Mouse (Mus musculus): ENCODE data around the gene Smco3. TPM values are rescaled to one million over a fixed set of nuclear protein-coding genes. Genes with fewer than 3 reads are reported as not detected.
A peak's percentile ranks its signal among the peaks of the same experiment; 100 is the strongest.

The Smco3 gene
- polyA plus RNA-seq, 1 experiment from 2014 or later = not detected

DNA sequence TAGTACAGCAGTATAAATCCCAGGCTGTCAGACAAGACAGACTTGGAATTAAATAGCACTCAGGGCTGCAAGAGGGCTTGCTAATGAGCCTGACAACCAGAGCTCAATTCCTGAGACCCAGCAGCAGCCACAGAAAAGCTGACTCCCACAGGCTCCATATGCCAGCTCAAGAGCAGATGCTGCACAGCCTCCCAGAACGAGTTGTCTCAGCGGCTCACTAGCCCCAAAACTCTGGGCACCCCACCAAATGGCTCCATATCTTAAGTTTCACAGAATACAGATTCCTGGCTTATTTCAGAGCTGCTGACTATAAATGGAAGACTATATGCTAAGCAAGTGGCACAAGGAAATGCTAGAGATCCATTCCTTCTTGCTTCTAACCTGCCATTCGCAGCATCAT, 17.7 kb downstream of the Smco3 start:
- H3K27me3 ChIP-seq (replicated peaks; ENCODE audit: control insufficient read depth, insufficient read depth, low read length) = no peaks in the 10 kb centered on the region
- DNase-seq (ENCODE audit: low spot score) (no peak), ATAC-seq (replicated peaks; ENCODE audit: low FRiP score) (no peak)
- WGBS = 96% methylated on average over 3 of the region's 3 CpGs
- H3K4me1 ChIP-seq (replicated peaks; ENCODE audit: control insufficient read depth, insufficient read depth, low read length) = no peaks in the 10 kb centered on the region; the same call in 1 of the 2 replicates
- H3K27ac ChIP-seq (ENCODE audit: low read depth, low read length) = no peak overlapping the region
- H3K9ac ChIP-seq (ENCODE audit: low read depth, low read length) = no peak overlapping the region
- peaks cover 76% of the 10 kb centered on the region for H3K36me3 ChIP-seq (ENCODE audit: control insufficient read depth, insufficient read depth, low read length)
- no peaks in the 10 kb centered on the region for H3K9me3 ChIP-seq (ENCODE audit: control insufficient read depth, low read length)
- no peak overlapping the region for H3K4me3 ChIP-seq (ENCODE audit: low read depth, low read length)
- H3K4me2 ChIP-seq = no peak overlapping the region

DNA sequence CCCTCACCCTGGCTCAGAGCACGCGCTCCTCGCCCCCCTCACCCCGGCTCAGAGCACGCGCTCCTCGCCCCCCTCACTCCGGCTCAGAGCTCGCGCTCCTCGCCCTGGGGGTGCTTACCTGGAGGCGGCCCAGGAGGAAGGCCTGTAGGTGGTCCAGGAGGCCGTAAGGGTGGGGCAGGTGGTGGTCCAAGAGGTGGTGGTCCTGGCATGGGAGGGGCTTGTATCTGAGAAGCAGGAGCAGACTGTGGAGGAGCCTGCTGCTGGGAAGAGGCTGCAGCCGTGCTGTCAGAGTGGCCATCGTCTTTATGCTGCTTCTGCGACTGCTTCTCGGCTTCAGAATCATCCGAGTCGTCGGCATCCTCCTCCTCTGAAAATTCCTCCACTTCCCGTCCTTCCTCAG, 18.4 kb downstream of the Smco3 start:
- Histone ChIP-seq H3K36me3 (ENCODE audit: control insufficient read depth, insufficient read depth, low read length) (peaks cover 70% of the 10 kb centered on the region), H3K9me3 (ENCODE audit: control insufficient read depth, low read length) (no peaks in the 10 kb centered on the region), H3K27me3 (replicated peaks; ENCODE audit: control insufficient read depth, insufficient read depth, low read length) (no peaks in the 10 kb centered on the region), H3K27ac (ENCODE audit: low read depth, low read length) (no peak overlapping the region), H3K4me2 (no peak overlapping the region), H3K4me3 (ENCODE audit: low read depth, low read length) (no peak overlapping the region), H3K4me1 (replicated peaks; ENCODE audit: control insufficient read depth, insufficient read depth, low read length) (no peaks in the 10 kb centered on the region; the same call in 1 of the 2 replicates), H3K9ac (ENCODE audit: low read depth, low read length) (no peak overlapping the region)
- no peak for ATAC-seq (replicated peaks; ENCODE audit: low FRiP score)
- DNase-seq (ENCODE audit: low spot score) = no peak
- 94% methylated on average over 21 of the region's 21 CpGs for WGBS

DNA sequence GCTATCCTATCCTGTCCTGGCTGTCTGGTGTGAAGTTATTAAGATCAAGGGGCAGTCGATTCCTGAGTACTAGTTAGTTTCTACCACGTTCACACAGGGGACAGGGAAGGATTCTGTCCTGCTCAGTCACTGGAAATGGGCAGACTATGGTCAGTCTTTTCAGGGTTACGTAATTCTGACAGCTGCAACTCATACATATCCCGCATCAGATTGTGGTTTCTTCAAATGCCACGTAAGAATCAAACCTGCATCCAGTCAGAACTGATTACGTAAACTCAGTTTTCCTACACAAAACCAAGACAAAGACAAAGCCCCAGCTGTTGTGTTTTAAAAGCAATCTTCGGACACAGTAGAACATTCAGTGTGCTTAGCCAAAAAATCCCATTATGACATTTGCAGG, 19.9 kb downstream of the Smco3 start:
- no peak overlapping the region for H3K27ac ChIP-seq (ENCODE audit: low read depth, low read length)
- H3K4me1 ChIP-seq (replicated peaks; ENCODE audit: control insufficient read depth, insufficient read depth, low read length) = no peaks in the 10 kb centered on the region; the same call in 1 of the 2 replicates
- H3K36me3 ChIP-seq (ENCODE audit: control insufficient read depth, insufficient read depth, low read length) = peaks cover 56% of the 10 kb centered on the region
- no peaks in the 10 kb centered on the region for H3K9me3 ChIP-seq (ENCODE audit: control insufficient read depth, low read length)
- WGBS = 88% methylated on average over 7 of the region's 7 CpGs
- H3K4me3 ChIP-seq (ENCODE audit: low read depth, low read length) = no peak overlapping the region
- no peak overlapping the region for H3K9ac ChIP-seq (ENCODE audit: low read depth, low read length)
- H3K27me3 ChIP-seq (replicated peaks; ENCODE audit: control insufficient read depth, insufficient read depth, low read length) = no peaks in the 10 kb centered on the region
- no peak for ATAC-seq (replicated peaks; ENCODE audit: low FRiP score)
- no peak for DNase-seq (ENCODE audit: low spot score)
- H3K4me2 ChIP-seq = no peak overlapping the region

DNA sequence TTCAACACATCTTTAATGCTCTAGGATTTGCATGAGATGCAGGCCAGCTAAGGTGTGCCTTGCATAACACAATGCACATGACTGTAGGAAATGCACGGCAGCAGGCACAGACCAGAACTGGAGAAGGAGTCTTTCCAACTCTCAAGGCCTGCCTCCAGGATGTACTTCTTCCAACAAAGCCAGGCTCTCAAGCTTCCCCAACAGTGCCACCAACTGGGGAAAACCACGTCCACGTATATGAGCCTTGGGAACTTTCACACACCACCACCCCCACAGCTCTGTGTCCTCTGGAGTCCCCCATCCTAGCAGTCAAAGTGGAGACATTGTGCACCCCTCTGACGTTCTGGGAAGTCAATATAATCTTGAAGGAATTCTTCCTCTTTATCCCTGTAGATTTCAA, 22.1 kb downstream of the Smco3 start:
- Histone ChIP-seq H3K4me3 (ENCODE audit: low read depth, low read length) (no peak overlapping the region), H3K9ac (ENCODE audit: low read depth, low read length) (no peak overlapping the region), H3K36me3 (ENCODE audit: control insufficient read depth, insufficient read depth, low read length) (peaks cover 45% of the 10 kb centered on the region), H3K4me2 (no peak overlapping the region), H3K9me3 (ENCODE audit: control insufficient read depth, low read length) (no peaks in the 10 kb centered on the region), H3K27ac (ENCODE audit: low read depth, low read length) (no peak overlapping the region), H3K27me3 (replicated peaks; ENCODE audit: control insufficient read depth, insufficient read depth, low read length) (no peaks in the 10 kb centered on the region), H3K4me1 (replicated peaks; ENCODE audit: control insufficient read depth, insufficient read depth, low read length) (peaks cover 6% of the 10 kb centered on the region; the same call in 1 of the 2 replicates)
- ATAC-seq (replicated peaks; ENCODE audit: low FRiP score) (no peak), DNase-seq (ENCODE audit: low spot score) (no peak)
- 45% methylated on average over 4 of the region's 4 CpGs for WGBS

DNA sequence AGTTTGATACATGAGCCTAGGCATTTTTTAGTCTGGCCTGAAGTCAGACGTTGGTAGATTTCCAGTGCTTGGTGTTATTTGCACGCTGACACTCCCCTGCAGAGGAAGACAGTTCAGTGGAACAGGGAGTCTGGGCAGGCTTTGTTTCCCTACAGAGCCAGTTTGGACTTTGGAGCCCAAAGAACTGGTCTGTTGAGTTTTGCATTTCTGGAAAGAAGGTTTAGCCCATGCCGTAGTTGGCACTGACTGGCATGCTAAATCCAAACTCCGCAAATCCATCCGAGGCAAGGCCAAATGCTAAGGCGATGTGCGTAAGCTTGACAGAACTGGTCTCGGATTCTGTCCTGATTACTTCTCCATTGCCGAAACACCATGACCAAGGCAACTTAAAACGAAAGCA, 24.1 kb downstream of the Smco3 start:
- peaks cover 26% of the 10 kb centered on the region for H3K36me3 ChIP-seq (ENCODE audit: control insufficient read depth, insufficient read depth, low read length)
- no peak overlapping the region for H3K27ac ChIP-seq (ENCODE audit: low read depth, low read length)
- ATAC-seq (replicated peaks; ENCODE audit: low FRiP score) (no peak), DNase-seq (ENCODE audit: low spot score) (no peak)
- no peak overlapping the region for H3K4me2 ChIP-seq
- H3K27me3 ChIP-seq (replicated peaks; ENCODE audit: control insufficient read depth, insufficient read depth, low read length) = no peaks in the 10 kb centered on the region
- peaks cover 6% of the 10 kb centered on the region; the same call in 1 of the 2 replicates for H3K4me1 ChIP-seq (replicated peaks; ENCODE audit: control insufficient read depth, insufficient read depth, low read length)
- WGBS = 87% methylated on average over 10 of the region's 10 CpGs
- H3K4me3 ChIP-seq (ENCODE audit: low read depth, low read length) = no peak overlapping the region
- H3K9ac ChIP-seq (ENCODE audit: low read depth, low read length) = no peak overlapping the region
- H3K9me3 ChIP-seq (ENCODE audit: control insufficient read depth, low read length) = no peaks in the 10 kb centered on the region

DNA sequence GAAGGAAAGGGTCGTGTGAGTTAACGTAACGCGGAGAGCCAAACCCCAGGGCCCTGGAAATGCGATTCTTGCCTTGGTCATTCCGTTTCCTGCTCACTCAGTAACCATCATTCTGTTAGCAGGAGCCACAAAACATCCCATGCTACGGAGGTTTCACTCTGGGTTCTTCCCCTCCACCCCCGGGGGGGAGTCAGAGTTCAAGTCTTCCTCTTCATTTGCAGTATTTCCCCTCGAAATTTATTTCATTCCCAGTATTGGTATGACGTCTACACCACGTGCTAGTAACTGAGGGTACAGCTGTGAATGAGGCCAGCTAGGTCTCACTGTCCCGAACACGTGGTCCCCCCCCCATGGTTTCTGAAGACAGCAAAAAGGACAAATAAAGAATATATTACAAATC, 25.6 kb downstream of the Smco3 start:
- peaks cover 6% of the 10 kb centered on the region; the same call in 1 of the 2 replicates for H3K4me1 ChIP-seq (replicated peaks; ENCODE audit: control insufficient read depth, insufficient read depth, low read length)
- peaks cover 14% of the 10 kb centered on the region for H3K36me3 ChIP-seq (ENCODE audit: control insufficient read depth, insufficient read depth, low read length)
- ATAC-seq (replicated peaks; ENCODE audit: low FRiP score) (no peak), DNase-seq (ENCODE audit: low spot score) (no peak)
- peak overlapping the region; percentile 73 for H3K4me3 ChIP-seq (ENCODE audit: low read depth, low read length)
- H3K9ac ChIP-seq (ENCODE audit: low read depth, low read length) = peak overlapping the region; percentile 88
- H3K27ac ChIP-seq (ENCODE audit: low read depth, low read length) = peak overlapping the region; percentile 76; the same call in 1 of the 2 replicates
- no peaks in the 10 kb centered on the region for H3K27me3 ChIP-seq (replicated peaks; ENCODE audit: control insufficient read depth, insufficient read depth, low read length)
- H3K4me2 ChIP-seq = peak overlapping the region; percentile 72
- WGBS = 44% methylated on average over 13 of the region's 13 CpGs
- no peaks in the 10 kb centered on the region for H3K9me3 ChIP-seq (ENCODE audit: control insufficient read depth, low read length)

DNA sequence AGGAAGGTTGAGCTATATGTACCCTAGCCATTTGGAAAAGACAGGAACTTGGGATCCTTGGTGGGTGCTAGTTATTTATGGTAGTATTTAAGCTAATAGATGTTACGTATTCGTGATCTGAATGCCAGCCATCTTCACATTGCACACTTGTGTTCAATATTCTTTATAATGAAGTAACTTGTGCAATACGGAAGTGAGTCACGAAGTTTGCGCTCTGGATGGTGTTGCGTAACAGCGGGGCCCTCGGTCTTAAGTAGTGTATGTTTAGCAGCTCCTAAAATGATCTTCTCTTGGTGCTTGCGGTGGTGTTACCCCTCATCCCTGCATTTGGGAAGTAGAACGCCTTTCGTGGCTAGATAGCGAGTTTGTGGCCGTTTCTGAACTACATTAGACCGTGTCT, 26.2 kb downstream of the Smco3 start:
- H3K36me3 ChIP-seq (ENCODE audit: control insufficient read depth, insufficient read depth, low read length) = peaks cover 8% of the 10 kb centered on the region
- H3K4me1 ChIP-seq (replicated peaks; ENCODE audit: control insufficient read depth, insufficient read depth, low read length) = peaks cover 6% of the 10 kb centered on the region; the same call in 1 of the 2 replicates
- H3K9me3 ChIP-seq (ENCODE audit: control insufficient read depth, low read length) = no peaks in the 10 kb centered on the region
- no peak for DNase-seq (ENCODE audit: low spot score)
- H3K27ac ChIP-seq (ENCODE audit: low read depth, low read length) = peak overlapping the region; percentile 76
- peak overlapping the region; percentile 72 for H3K4me2 ChIP-seq
- no peaks in the 10 kb centered on the region for H3K27me3 ChIP-seq (replicated peaks; ENCODE audit: control insufficient read depth, insufficient read depth, low read length)
- WGBS = 13% methylated on average over 14 of the region's 14 CpGs
- H3K9ac ChIP-seq (ENCODE audit: low read depth, low read length) = peak overlapping the region; percentile 88
- no peak for ATAC-seq (replicated peaks; ENCODE audit: low FRiP score)
- H3K4me3 ChIP-seq (ENCODE audit: low read depth, low read length) = peak overlapping the region; percentile 73

DNA sequence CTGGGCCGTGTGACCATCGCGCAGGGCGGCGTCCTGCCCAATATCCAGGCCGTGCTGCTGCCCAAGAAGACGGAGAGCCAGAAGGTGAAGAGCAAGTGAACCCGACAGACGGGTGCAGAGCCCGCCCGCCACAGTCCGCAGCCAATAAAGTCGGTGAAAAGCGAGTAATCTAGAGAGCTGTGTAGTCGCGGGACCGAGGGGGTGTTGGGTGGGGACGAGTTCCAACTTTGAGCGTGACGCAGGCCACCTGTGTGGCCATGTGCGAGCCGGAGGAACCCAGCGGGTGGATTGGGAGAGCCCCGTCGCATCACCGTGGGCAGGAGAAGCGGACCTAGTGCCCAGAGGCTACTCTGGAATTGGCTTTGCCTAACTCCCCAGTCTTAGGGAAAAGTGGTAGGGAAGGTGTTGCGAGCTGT, 26.6 kb downstream of the Smco3 start:
- peaks cover 6% of the 10 kb centered on the region for H3K4me1 ChIP-seq (replicated peaks; ENCODE audit: control insufficient read depth, insufficient read depth, low read length)
- H3K9ac ChIP-seq (ENCODE audit: low read depth, low read length) = peak overlapping the region; percentile 88
- under 1% methylated on average over 28 of the region's 28 CpGs for WGBS
- peak; percentile 8 for ATAC-seq (replicated peaks; ENCODE audit: low FRiP score)
- no peaks in the 10 kb centered on the region for H3K9me3 ChIP-seq (ENCODE audit: control insufficient read depth, low read length)
- DNase-seq (ENCODE audit: low spot score) = peak; percentile 59
- H3K4me2 ChIP-seq = peak overlapping the region; percentile 72
- H3K4me3 ChIP-seq (ENCODE audit: low read depth, low read length) = peak overlapping the region; percentile 73
- no peaks in the 10 kb centered on the region for H3K27me3 ChIP-seq (replicated peaks; ENCODE audit: control insufficient read depth, insufficient read depth, low read length)
- H3K27ac ChIP-seq (ENCODE audit: low read depth, low read length) = peak overlapping the region; percentile 76
- peaks cover 5% of the 10 kb centered on the region; the same call in 1 of the 2 replicates for H3K36me3 ChIP-seq (ENCODE audit: control insufficient read depth, insufficient read depth, low read length)

DNA sequence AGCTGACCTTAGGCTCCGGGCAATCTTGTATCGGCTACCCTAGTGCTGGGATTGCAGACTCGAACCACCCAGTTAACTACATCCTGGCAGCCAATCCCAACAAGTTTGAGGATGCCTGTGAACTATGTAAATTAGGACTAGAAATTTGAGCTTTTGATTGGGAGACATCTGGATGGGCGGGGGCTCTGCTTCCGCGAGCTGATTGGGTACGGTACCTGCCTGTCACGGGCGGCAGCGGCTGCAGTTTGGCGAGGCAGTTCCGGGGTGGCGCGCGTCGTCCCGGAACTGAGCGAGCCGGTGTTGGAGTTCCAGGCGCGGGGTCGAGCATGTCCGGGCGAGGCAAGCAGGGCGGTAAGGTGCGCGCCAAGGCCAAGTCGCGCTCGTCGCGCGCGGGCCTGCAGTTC, 27.2 kb downstream of the Smco3 start, which contains the start of gene H2afj:
Gene H2afj, plus strand, starts transcription at position 231 of the 404 bp plus-strand sequence.
- Histone ChIP-seq H3K4me1 (replicated peaks; ENCODE audit: control insufficient read depth, insufficient read depth, low read length) (peaks cover 11% of the 10 kb centered on the region), H3K9ac (ENCODE audit: low read depth, low read length) (peak within 1 kb of the TSS; percentile 88)

More for the DNA sequence above, 27.2 kb downstream of the Smco3 start, which contains the start of gene H2afj:
- Histone ChIP-seq H3K4me2 (peak within 1 kb of the TSS; percentile 72), H3K27me3 (replicated peaks; ENCODE audit: control insufficient read depth, insufficient read depth, low read length) (no peaks in the 10 kb centered on the region), H3K27ac (ENCODE audit: low read depth, low read length) (peak within 1 kb of the TSS; percentile 76), H3K9me3 (ENCODE audit: control insufficient read depth, low read length) (no peaks in the 10 kb centered on the region), H3K4me3 (ENCODE audit: low read depth, low read length) (peak within 1 kb of the TSS; percentile 73), H3K36me3 (ENCODE audit: control insufficient read depth, insufficient read depth, low read length) (peaks cover 2% of the 10 kb centered on the region; the same call in 1 of the 2 replicates)
- DNase-seq (ENCODE audit: low spot score) (peak; percentile 99), ATAC-seq (replicated peaks; ENCODE audit: low FRiP score) (peak; percentile 77)
- 0% methylated on average over 34 of the region's 34 CpGs for WGBS

Measured in liver, embryonic 11.5 days (tissue).